Mouse (Mus musculus): ENCODE results near the gene Phactr2. TPM values are rescaled to one million over a fixed set of nuclear protein-coding genes. Genes with fewer than 3 reads are reported as not detected.

Gene Phactr2
- polyA plus RNA-seq, 1 experiment from 2014 or later: 7.2 TPM

DNA sequence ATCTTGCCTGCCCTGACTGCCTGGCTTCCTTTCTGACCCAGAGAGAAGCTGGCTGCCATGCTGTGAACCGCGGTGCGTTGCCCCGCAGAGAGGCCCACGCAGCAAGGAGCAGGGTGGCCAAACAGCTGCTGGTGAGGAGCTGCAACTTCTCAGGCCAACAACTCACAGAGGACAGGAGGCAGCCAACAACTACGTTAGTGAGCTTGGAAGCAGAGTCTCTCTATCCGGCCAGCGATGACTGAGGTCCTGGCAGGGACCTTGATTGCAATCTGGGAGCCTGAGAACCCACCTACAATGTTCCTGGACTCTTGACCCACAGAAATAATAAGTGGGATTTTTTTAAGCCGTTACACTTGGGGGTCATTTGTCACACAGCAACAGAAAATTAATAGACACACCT, 49.0 kb downstream of the Phactr2 start:
- 95% methylated on average over 9 of the region's 9 CpGs for WGBS
- no peak overlapping the region for H3K4me3 ChIP-seq (ENCODE audit: low read depth, low read length)
- H3K27ac ChIP-seq (ENCODE audit: low read depth, low read length): no peak overlapping the region
- no peak overlapping the region for H3K9ac ChIP-seq (ENCODE audit: low read length)
- no peaks in the 10 kb centered on the region for H3K27me3 ChIP-seq (replicated peaks; ENCODE audit: control insufficient read depth, insufficient read depth, low read length)
- H3K4me2 ChIP-seq (ENCODE audit: low read length): no peak overlapping the region
- no peak for DNase-seq (ENCODE audit: low spot score)
- ATAC-seq: no peak
- H3K36me3 ChIP-seq (ENCODE audit: control insufficient read depth, insufficient read depth, low read length): no peaks in the 10 kb centered on the region
- H3K4me1 ChIP-seq (ENCODE audit: control insufficient read depth, insufficient read depth, low read length): peaks cover 5% of the 10 kb centered on the region; the same call in 1 of the 2 replicates
- no peaks in the 10 kb centered on the region for H3K9me3 ChIP-seq (replicated peaks; ENCODE audit: control insufficient read depth, low read length)

DNA sequence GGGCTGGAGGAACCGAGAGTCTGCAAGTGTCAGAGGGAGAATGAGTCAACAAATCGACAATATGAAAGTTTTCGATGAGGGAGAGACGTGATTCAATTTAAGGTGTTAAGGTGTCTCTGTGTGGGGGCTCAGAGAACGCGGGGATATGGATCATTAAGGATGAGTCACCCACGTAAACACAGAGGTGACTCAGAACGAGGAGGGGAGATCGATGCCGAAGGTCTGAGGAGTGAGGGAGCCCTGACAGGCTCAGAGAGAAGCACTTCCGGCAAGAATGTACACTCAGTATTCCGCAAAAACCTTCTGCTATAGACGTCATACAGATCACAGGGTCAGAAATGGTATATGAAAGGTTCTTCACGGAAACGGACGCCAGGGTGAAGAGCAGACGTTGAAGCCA, 49.7 kb downstream of the Phactr2 start:
- ATAC-seq (no peak), DNase-seq (ENCODE audit: low spot score) (no peak)
- Histone ChIP-seq H3K9ac (ENCODE audit: low read length) (no peak overlapping the region), H3K27me3 (replicated peaks; ENCODE audit: control insufficient read depth, insufficient read depth, low read length) (no peaks in the 10 kb centered on the region), H3K36me3 (ENCODE audit: control insufficient read depth, insufficient read depth, low read length) (no peaks in the 10 kb centered on the region), H3K9me3 (replicated peaks; ENCODE audit: control insufficient read depth, low read length) (no peaks in the 10 kb centered on the region), H3K4me3 (ENCODE audit: low read depth, low read length) (no peak overlapping the region), H3K4me2 (ENCODE audit: low read length) (no peak overlapping the region), H3K4me1 (ENCODE audit: control insufficient read depth, insufficient read depth, low read length) (peaks cover 5% of the 10 kb centered on the region; the same call in 1 of the 2 replicates), H3K27ac (ENCODE audit: low read depth, low read length) (no peak overlapping the region)
- WGBS: 92% methylated on average over 17 of the region's 17 CpGs

DNA sequence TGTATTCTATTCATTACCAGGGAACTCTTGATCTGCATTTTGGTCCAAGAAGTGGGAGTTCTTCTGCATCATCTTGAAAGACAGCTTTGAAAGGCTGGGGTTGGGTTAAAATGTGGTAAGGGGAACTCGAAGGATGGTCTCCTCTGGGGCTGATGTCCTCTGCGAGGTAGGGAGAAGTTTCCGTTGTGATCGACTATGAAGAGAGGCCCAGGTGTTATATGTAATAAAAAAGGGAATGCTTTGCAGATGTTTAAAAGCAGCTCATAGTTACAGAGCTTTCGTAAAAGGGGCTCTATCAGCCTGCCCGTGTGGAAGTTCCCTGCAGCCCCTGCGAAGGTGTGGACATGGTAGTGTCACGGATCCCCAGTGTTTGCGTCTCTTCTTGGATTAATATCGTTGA, 50.2 kb downstream of the Phactr2 start:
- H3K9ac ChIP-seq (ENCODE audit: low read length): no peak overlapping the region
- no peaks in the 10 kb centered on the region for H3K27me3 ChIP-seq (replicated peaks; ENCODE audit: control insufficient read depth, insufficient read depth, low read length)
- DNase-seq (ENCODE audit: low spot score): no peak
- H3K9me3 ChIP-seq (replicated peaks; ENCODE audit: control insufficient read depth, low read length): no peaks in the 10 kb centered on the region
- no peak overlapping the region for H3K4me3 ChIP-seq (ENCODE audit: low read depth, low read length)
- H3K4me1 ChIP-seq (ENCODE audit: control insufficient read depth, insufficient read depth, low read length): 0 out of 2 replicates have a peak, but pooled peaks cover 2% of the 10 kb centered on the region
- 96% methylated on average over 10 of the region's 10 CpGs for WGBS
- no peak overlapping the region for H3K27ac ChIP-seq (ENCODE audit: low read depth, low read length)
- H3K36me3 ChIP-seq (ENCODE audit: control insufficient read depth, insufficient read depth, low read length): no peaks in the 10 kb centered on the region
- H3K4me2 ChIP-seq (ENCODE audit: low read length): no peak overlapping the region
- ATAC-seq: no peak

- Histone ChIP-seq H3K4me2 (ENCODE audit: low read length) (no peak overlapping the region), H3K36me3 (ENCODE audit: control insufficient read depth, insufficient read depth, low read length) (no peaks in the 10 kb centered on the region), H3K27me3 (replicated peaks; ENCODE audit: control insufficient read depth, insufficient read depth, low read length) (no peaks in the 10 kb centered on the region), H3K4me1 (ENCODE audit: control insufficient read depth, insufficient read depth, low read length) (peaks cover 5% of the 10 kb centered on the region; the same call in 1 of the 2 replicates), H3K27ac (ENCODE audit: low read depth, low read length) (no peak overlapping the region; the same call in 1 of the 2 replicates), H3K4me3 (ENCODE audit: low read depth, low read length) (no peak overlapping the region), H3K9me3 (replicated peaks; ENCODE audit: control insufficient read depth, low read length) (no peaks in the 10 kb centered on the region), H3K9ac (ENCODE audit: low read length) (no peak overlapping the region)
- 63% methylated on average over 9 of the region's 9 CpGs for WGBS
- no peak for ATAC-seq
- DNase-seq (ENCODE audit: low spot score): no peak
Measured at GRCm38 (mm10) chr10:13422121-13422520, 52.1 kb downstream of the Phactr2 start.

GRCm38 (mm10) chr10:13419246-13419645, 55.0 kb downstream of the Phactr2 start:
- no peaks in the 10 kb centered on the region for H3K36me3 ChIP-seq (ENCODE audit: control insufficient read depth, insufficient read depth, low read length)
- 4% methylated on average over 4 of the region's 4 CpGs for WGBS
- H3K4me3 ChIP-seq (ENCODE audit: low read depth, low read length): no peak overlapping the region
- no peak overlapping the region for H3K27ac ChIP-seq (ENCODE audit: low read depth, low read length)
- peaks cover 22% of the 10 kb centered on the region for H3K4me1 ChIP-seq (ENCODE audit: control insufficient read depth, insufficient read depth, low read length)
- no peaks in the 10 kb centered on the region for H3K27me3 ChIP-seq (replicated peaks; ENCODE audit: control insufficient read depth, insufficient read depth, low read length)
- ATAC-seq (peak; percentile 11; the same call in 1 of the 2 replicates), DNase-seq (ENCODE audit: low spot score) (peak; percentile 76)
- H3K9ac ChIP-seq (ENCODE audit: low read length): no peak overlapping the region
- no peaks in the 10 kb centered on the region for H3K9me3 ChIP-seq (replicated peaks; ENCODE audit: control insufficient read depth, low read length)
- H3K4me2 ChIP-seq (ENCODE audit: low read length): no peak overlapping the region

GRCm38 (mm10) chr10:13415489-13416104, 58.6 kb downstream of the Phactr2 start:
- no peaks in the 10 kb centered on the region for H3K9me3 ChIP-seq (replicated peaks; ENCODE audit: control insufficient read depth, low read length)
- no peak overlapping the region for H3K9ac ChIP-seq (ENCODE audit: low read length)
- no peak overlapping the region; the same call in 1 of the 2 replicates for H3K4me2 ChIP-seq (ENCODE audit: low read length)
- DNase-seq (ENCODE audit: low spot score) (peak; percentile 87), ATAC-seq (peak; percentile 87)
- WGBS: 8% methylated on average over 8 of the region's 8 CpGs
- H3K36me3 ChIP-seq (ENCODE audit: control insufficient read depth, insufficient read depth, low read length): no peaks in the 10 kb centered on the region
- peaks cover 24% of the 10 kb centered on the region for H3K4me1 ChIP-seq (ENCODE audit: control insufficient read depth, insufficient read depth, low read length)
- H3K4me3 ChIP-seq (ENCODE audit: low read depth, low read length): no peak overlapping the region
- H3K27me3 ChIP-seq (replicated peaks; ENCODE audit: control insufficient read depth, insufficient read depth, low read length): no peaks in the 10 kb centered on the region
- H3K27ac ChIP-seq (ENCODE audit: low read depth, low read length): peak overlapping the region; percentile 56

GRCm38 (mm10) chr10:13412202-13412923, 61.8 kb downstream of the Phactr2 start:
- Histone ChIP-seq H3K27me3 (replicated peaks; ENCODE audit: control insufficient read depth, insufficient read depth, low read length) (no peaks in the 10 kb centered on the region), H3K9me3 (replicated peaks; ENCODE audit: control insufficient read depth, low read length) (no peaks in the 10 kb centered on the region), H3K9ac (ENCODE audit: low read length) (no peak overlapping the region), H3K36me3 (ENCODE audit: control insufficient read depth, insufficient read depth, low read length) (no peaks in the 10 kb centered on the region), H3K4me3 (ENCODE audit: low read depth, low read length) (no peak overlapping the region), H3K27ac (ENCODE audit: low read depth, low read length) (no peak overlapping the region), H3K4me1 (ENCODE audit: control insufficient read depth, insufficient read depth, low read length) (peaks cover 23% of the 10 kb centered on the region), H3K4me2 (ENCODE audit: low read length) (no peak overlapping the region)
- DNase-seq (ENCODE audit: low spot score): peak; percentile 55
- 91% methylated on average over 19 of the region's 19 CpGs for WGBS
- no peak; the same call in 1 of the 2 replicates for ATAC-seq

DNA sequence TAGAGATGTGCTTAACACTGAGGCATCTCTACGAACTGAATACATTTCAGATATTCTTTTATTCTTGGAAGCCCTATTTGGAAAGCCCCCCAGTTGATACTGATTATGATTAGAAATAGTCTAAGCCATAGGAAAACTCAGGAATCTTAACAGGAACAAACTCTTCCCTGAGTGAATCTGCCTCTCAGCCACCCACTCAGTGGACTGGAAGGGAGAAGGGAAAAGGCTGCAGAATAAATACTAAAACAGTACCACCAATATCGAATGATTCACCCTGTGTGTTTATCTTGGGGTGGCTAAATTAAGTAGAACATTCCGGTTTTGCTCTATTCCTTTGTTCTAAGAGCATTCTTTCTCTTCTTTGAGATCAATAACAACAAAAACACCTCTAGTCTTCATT, 63.2 kb downstream of the Phactr2 start:
- ATAC-seq (no peak), DNase-seq (ENCODE audit: low spot score) (no peak)
- Histone ChIP-seq H3K27ac (ENCODE audit: low read depth, low read length) (no peak overlapping the region), H3K36me3 (ENCODE audit: control insufficient read depth, insufficient read depth, low read length) (no peaks in the 10 kb centered on the region), H3K27me3 (replicated peaks; ENCODE audit: control insufficient read depth, insufficient read depth, low read length) (no peaks in the 10 kb centered on the region), H3K4me3 (ENCODE audit: low read depth, low read length) (no peak overlapping the region), H3K4me2 (ENCODE audit: low read length) (no peak overlapping the region), H3K9ac (ENCODE audit: low read length) (no peak overlapping the region), H3K9me3 (replicated peaks; ENCODE audit: control insufficient read depth, low read length) (no peaks in the 10 kb centered on the region), H3K4me1 (ENCODE audit: control insufficient read depth, insufficient read depth, low read length) (peaks cover 17% of the 10 kb centered on the region)
- WGBS: 84% methylated on average over 3 of the region's 3 CpGs

DNA sequence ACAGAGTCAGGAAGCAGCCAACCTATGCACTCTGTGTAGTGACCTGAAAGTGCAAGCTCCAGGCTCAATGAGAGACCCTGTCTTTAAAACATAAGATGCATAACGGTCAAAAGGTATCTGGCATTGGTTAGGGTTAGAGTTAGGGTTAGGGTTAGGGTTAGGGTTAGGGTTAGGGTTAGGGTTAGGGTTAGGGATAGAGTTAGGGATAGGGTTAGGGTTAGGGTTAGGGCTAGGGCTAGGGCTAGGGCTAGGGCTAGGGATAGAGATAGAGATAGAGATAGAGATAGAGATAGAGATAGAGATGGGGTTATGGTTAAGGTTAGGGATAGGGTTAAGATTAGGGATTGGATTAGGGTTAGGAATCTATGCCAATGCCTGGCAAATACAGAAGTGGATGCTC, 72.2 kb downstream of the Phactr2 start:
- H3K4me3 ChIP-seq (ENCODE audit: low read depth, low read length): no peak overlapping the region
- DNase-seq (ENCODE audit: low spot score) (no peak), ATAC-seq (no peak)
- H3K9ac ChIP-seq (ENCODE audit: low read length): no peak overlapping the region
- no peaks in the 10 kb centered on the region for H3K27me3 ChIP-seq (replicated peaks; ENCODE audit: control insufficient read depth, insufficient read depth, low read length)
- no peak overlapping the region for H3K4me2 ChIP-seq (ENCODE audit: low read length)
- WGBS: 76% methylated on average over 1 of the region's 1 CpGs
- no peaks in the 10 kb centered on the region for H3K9me3 ChIP-seq (replicated peaks; ENCODE audit: control insufficient read depth, low read length)
- H3K36me3 ChIP-seq (ENCODE audit: control insufficient read depth, insufficient read depth, low read length): no peaks in the 10 kb centered on the region
- no peak overlapping the region for H3K27ac ChIP-seq (ENCODE audit: low read depth, low read length)
- H3K4me1 ChIP-seq (ENCODE audit: control insufficient read depth, insufficient read depth, low read length): no peaks in the 10 kb centered on the region

Measured in forebrain, embryonic 14.5 days (tissue).